Mouse (Mus musculus): ENCODE results near the gene Unc5a. TPM values are rescaled to one million over a fixed set of nuclear protein-coding genes. Genes with fewer than 3 reads are reported as not detected.
A peak's percentile ranks its signal among the peaks of the same experiment; 100 is the strongest.

Unc5a gene
- total RNA-seq, 2 experiments from 2014 or later = 1.0 to 1.6 TPM

DNA sequence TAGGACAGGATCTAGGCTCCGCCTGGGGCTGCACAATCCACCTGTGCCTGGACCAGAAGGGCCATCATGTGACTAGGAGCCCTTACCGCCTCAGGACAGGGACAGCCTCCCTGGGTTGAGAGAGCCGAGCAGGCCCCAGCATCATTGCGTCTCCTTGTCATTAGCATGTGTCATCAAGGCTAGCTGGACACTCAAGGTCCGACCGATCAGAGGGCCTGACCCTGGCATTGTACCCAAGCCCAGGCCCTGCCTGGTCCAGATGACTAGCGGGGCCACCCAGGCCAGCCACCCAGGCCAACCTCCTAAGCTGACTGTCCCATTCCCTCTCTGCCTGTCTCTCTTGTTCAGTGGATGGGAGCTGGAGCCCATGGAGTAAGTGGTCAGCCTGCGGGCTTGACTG is 48.4 kb downstream of the Unc5a start:
- intact Hi-C loops (cut with DNase I) = no loop called here

DNA sequence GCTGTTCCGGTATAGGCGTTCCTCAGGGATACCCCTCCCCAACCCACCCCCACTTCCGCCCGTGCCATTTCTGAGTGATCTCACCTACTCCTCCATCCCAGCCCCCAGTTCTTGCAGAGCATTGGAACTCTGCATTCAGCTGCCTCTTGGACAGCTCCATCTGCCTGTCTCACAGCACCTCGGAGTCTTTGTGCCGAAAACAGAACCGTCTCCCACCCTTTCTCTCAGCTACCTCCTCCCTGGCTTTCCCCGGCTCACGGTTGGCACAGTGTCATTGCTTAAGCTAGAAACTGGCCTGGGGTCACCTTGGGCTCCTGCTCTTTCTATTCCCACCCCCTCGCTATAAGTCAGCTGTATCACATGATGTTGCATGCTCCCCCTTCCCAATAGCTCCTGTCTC is 51.2 kb downstream of the Unc5a start:
- intact Hi-C loops (cut with DNase I) = no loop called here
- DNase-seq = no peak

More for the DNA sequence above, 48.4 kb downstream of the Unc5a start:
- no peak for DNase-seq

DNA sequence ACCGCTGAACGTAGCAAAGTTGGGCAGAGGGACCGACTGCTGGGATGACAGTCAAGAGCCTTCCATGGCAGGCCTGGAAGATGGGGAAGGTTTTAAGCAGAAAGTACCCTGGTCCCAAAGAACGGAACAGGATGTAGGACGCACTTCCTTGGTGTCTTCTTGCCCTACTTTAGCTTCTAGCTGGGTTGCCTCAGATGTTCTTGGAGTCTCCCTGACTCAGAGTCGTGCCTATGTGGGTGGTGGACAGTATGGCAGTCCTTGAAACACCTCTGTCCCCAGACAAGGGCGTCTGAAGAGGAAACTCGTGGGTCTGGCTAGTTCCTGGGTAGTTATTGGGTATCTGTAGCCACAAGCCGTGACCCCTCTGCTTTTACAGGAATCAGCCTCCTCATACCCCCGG is 52.9 kb downstream of the Unc5a start:
- intact Hi-C loops (cut with DNase I) = no loop called here

DNA sequence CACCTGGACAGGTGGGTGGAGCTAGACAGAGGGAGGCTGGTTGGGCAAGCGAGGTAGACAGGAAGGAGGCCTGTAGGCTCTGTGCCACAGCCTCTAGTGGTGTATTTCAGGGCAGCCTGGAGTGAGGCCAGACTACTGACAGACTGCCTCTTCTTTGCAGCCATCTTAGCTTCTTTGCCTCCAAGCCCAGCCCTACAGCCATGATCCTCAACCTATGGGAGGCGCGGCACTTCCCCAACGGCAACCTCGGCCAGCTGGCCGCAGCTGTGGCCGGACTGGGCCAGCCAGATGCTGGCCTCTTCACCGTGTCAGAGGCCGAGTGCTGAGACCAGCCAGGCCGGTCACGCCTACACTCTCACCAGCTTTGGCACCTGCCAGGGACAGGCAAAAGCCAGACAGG is 55.4 kb downstream of the Unc5a start:
- DNase-seq = peak; percentile 31 to 42
- intact Hi-C loops (cut with DNase I) = no loop called here

More for the DNA sequence above, 52.9 kb downstream of the Unc5a start:
- no peak for DNase-seq

DNA sequence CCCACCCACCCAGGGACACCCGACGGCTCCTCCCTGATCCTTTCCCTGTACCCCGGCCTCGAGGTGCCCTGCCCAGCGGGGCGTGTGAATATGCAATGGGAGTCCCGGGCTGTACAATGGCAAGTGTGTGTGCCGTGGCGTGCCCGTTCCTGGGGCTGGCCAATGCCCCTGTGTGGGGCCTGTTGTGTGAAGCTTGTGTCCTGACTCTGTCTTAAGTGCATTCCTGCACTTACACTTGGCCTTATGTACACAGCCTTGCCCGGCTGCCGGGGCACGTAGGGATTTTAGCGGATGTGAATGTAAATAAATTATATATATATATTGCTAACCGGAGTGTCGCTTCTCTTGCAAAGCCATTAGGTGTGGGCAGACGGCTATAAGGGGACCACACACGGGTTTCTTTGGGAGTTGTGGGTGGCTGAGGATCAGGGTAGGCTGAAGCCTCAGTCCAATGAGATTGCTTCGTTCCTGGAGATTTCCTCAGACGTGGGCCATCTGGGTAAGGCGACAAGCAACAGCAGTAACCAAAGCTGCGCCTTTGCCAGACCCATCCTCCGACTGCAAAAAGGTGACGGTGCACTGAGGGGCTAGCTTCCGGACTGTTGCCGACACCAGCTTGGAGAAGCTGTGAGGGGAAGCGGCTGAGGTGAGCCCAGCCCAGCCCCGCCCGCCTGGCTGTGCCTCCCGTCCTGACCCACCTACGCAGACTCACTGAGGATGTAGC is 56.6 kb downstream of the Unc5a start:
- no peak for DNase-seq
- intact Hi-C loops (cut with DNase I) = no loop called here

DNA sequence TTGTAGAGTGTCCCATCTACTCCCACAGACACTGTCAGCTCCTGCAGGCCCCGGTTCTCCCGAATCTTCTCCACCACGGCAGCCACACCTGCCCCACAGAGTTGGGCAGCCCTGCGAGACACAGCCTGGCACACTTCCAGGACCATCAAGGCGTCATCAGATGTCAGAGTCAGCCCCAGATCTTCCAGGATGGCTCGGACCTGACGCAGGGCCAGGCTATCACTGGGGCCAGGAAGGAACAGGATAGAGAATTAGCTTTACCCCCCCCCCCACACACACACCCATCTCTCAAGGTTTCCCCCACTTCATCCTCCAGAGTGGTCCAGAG is 57.2 kb downstream of the Unc5a start:
- no peak for DNase-seq
- intact Hi-C loops (cut with DNase I) = no loop called here

DNA sequence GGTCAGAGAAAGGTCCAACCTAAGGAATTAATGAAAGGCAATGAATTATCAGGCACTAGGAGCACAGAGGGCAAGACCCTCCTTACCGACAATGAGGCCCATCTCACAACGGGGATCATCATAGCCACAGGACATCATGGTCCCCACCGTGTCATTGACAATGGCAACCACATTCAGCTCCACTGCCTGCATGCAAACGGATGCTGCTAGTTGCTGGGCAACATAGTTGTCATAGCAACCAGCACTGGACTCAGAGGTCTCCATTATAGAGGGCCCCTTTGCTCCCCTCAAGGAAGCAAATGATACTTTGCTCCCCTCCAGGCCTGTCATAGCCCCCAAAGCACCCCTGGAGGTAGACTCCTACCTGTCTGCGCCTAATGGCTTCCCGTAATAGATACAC is 59.4 kb downstream of the Unc5a start:
- intact Hi-C loops (cut with DNase I) = no loop called here
- DNase-seq = no peak

DNA sequence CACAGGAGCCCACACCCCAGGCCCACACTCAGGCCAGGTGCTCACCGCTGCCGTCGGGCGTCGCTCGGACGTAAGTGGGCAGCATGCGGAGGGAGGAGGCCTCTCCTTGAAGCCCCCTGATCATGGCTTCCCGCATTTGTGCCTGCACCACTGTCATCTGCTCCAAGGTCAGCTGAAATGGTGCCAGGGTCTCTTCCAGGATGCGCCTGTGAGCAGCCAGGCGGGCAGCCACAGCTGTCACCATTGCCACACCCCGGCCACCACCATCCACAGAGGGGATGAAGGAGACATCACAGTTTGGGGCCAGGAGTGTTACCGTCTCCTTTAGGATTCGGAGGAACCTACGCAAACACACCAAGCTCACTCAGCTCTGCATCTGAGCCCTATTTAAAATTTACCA is 61.9 kb downstream of the Unc5a start:
- no peak for DNase-seq
- intact Hi-C loops (cut with DNase I) = no loop called here

DNA sequence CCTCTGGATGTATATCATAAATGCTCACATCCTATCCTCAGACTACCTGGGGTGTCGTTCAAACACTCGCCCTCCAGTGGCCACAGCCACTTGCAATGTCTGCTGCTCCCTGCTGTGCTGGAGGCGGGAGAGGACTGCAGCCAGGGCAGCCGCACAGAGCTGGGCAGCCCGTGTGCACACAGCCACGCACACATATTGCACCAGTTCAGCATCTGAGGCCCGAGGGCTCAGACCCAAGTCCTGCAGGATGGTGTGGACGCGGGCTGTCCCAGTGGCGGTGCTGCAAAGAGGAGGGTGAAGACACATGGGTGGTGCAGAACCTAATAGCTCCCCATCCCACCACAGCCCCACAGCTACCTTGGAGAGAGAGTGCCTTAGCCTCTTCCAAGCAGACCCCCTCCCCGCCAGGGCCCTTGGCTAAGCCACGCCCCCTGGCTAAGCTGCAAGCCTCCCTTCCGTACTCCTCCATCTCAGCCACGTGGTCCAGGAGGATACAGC is 62.8 kb downstream of the Unc5a start:
- DNase-seq = no peak
- intact Hi-C loops (cut with DNase I) = no loop called here

DNA sequence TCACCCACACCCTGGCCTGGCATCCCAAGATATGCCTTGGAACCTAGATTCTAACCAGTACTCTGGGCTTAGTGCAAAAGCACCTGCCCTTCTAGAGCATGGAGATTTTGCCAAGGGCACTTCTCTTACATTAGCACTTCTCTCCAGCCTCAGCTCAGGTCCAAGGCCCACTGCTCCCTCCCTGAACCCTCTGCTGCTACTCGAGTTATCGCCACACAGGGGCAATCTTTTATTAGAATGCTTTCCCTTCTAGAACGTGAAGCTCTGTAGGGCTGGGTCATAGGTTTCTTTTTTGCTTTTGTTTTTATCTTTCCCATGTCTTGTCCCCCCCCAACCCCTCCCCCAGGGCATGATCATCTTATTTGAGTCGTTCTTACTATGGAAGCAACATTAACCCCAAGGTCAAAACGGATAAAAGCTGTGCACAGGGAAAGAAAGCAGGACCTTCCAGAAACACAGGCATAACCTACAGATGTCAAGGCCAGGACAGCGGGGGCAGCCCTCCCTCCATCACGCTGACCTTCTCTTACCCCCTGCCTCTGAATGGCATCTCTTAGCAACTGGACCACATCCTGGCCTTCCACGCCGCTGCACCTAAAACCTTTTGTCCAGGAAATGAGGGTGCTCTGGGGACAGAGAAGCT is 64.6 kb downstream of the Unc5a start:
- intact Hi-C loops (cut with DNase I) = no loop called here
- DNase-seq = no peak

DNA sequence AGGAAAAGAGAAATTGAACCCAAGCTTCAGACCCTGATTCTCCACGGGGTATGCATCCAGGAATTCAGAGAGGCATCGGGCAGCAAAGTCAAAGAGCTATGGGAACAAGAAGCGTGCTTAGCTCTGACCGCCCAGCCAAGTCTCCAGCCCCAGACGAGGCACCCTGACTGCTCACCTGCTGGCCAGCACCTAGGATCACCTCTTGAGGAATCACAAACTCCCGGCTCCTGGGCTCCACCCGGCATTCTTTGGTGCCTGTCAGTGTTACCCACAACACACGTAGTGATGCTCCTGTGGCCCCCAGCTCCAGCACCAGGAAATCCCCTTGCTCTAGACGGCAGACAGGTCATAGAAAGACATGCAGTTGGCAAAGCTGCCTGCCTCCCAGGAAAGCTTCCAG is 65.2 kb downstream of the Unc5a start:
- DNase-seq = no peak
- intact Hi-C loops (cut with DNase I) = no loop called here

DNA sequence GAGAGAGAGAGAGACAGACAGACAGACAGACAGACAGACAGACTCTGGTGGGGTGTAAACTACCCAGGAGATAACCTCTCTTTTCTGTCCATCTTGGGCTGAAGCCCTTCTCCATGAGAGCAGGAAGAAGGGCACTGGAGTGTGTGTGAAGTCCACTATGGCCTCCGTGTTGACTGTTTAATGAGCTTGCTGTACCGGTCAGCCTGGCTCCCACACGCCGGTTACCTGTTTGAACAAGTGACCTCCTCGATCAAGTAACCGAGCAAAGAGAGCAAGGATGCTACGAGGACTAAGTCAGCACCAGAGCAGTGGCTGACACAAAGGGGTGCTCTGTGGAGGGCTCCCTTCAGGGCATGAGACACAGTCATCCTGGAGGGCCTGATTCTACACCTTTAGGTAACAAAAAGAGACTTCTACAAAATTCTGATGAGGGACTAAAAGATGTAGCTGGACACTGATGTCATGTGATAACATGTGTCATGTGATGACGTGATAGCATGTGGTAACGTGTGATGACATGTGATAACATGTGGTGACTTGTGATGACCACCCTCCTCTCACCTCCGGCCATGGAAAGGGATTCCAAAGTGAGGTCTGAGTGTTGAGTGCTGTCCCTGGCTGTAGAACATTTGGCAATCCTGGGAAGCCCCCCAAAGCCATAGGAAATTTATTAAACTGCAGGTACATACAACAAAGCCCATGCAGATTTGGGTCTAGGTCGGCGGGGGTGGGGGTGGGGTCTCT is 68.1 kb downstream of the Unc5a start:
- intact Hi-C loops (cut with DNase I) = no loop called here

DNA sequence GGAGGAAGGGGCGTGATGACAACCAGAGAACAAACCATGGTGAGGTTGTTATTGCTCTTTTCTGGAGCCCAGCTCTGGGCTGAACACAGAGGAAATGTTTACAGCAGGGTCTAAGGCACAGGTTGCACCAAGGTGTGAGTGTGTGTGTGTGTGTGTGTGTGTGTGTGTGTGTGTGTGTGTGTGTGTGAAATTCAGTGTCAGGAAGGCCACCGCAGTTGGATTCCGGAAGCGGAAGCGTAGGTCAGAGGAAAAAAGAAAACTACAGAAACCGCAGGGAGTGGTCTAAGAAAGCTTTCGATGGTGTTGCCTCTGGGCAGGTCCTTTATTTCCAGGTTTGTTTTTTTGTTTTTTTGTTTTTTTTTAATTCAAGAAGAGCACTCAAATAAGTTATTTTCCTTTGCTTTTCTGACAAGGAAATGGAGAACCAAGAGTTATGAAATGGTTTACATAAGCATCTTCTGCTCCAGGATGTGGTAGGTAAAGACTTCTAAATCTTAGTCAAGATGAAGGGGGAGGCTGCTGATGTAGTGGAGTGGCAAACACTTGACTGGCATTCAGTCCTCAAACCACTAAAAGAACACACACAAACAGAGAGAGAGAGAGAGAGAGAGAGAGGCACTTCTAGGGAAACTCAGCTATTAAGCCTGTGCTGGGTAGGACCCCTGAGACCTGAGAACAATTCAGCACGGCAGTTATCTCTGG is 68.8 kb downstream of the Unc5a start:
- no peak for DNase-seq
- intact Hi-C loops (cut with DNase I) = no loop called here

More for the DNA sequence above, 68.1 kb downstream of the Unc5a start:
- no peak for DNase-seq

DNA sequence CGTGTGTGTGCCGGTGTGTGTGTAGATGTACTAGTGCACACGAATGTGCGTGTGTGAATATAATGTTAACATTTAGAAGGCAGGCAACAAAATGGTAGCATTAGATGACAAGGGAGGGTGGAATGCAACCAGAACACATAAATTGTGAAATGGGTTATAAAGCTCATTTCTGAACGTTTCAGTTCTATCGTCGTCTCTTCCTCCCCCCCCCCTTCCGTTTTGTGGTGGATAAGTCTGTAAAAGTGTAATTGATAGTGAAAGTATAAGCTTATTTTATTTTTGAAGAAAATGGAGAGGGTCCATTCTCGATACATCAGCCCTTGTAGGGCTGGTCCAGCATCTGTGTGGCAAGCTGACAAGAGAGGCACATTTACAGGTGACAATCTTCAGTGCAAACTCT is 69.5 kb downstream of the Unc5a start:
- no peak for DNase-seq
- intact Hi-C loops (cut with DNase I) = no loop called here

DNA sequence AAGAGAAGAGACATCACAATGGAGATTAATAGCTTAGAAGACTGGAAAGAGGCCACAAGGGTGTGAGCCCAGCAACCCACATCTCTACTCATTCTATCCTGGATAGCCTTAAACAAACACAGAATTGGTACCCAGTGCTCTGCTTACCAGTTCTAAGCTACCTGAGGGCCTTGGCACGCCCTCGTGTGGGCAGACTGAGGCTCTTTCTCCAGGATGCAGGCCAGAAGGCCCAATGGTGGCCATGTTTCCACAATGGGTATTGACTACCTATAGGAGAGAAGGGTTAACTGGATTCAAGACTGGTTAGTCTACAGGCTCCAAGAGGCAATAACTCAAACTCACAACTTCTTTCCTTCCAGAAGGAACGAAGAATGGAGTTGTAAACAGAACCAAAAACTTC is 70.0 kb downstream of the Unc5a start:
- intact Hi-C loops (cut with DNase I) = no loop called here
- DNase-seq = no peak

DNA sequence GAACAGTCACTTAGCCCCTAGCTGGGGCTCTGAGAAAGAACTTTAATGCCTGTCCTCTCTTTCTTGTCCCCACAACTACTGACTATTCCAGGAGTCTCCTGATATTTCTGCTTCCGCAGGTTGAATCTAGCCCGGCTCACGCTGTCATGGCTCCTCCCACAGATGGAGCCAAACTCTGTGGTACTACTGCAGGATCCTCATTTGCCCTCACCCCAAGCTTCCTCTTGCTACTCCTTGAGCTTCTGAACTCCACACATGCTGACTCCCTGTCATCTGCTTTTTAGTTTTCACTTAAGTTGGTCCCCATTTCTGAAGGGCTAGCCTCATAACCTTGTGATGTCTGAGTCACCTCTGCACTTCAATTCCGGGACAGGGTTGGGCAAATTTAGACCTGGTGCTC is 70.8 kb downstream of the Unc5a start:
- intact Hi-C loops (cut with DNase I) = no loop called here
- DNase-seq = no peak

DNA sequence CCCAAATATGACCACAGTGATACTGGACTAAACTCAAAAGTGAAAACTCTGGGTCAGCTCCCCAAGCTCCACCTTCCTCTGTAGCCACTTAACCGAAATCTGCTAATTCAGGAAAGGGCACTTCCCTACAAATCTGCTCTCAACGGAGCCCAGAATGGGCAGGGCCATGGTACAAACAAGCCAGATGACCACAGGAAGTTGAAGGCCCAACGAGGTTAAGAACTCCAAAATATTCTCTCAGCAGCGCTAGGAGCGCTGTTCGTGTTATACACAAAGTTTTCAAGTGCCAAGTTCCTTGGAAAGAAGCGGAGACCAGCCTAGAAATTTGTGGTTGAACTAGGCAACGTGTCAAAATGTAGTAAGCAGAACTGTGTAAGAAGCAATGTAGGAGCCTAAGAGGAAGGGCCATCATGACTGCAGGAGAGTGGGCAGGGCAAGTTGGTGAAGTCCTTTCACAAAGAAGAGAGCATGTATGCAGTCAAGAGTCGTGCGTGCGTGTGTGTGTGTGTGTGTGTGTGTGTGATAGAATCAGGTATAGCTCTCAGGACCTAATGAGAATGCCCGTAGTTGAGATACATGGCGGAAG is 72.1 kb downstream of the Unc5a start, which contains the start of gene Hk3:
TSS of gene Hk3 (minus strand) at position 192 of the 586 bp plus-strand sequence.
- intact Hi-C loops (cut with DNase I) = no loop called here
- DNase-seq = peak in 1 of 2 experiments; percentile 10

DNA sequence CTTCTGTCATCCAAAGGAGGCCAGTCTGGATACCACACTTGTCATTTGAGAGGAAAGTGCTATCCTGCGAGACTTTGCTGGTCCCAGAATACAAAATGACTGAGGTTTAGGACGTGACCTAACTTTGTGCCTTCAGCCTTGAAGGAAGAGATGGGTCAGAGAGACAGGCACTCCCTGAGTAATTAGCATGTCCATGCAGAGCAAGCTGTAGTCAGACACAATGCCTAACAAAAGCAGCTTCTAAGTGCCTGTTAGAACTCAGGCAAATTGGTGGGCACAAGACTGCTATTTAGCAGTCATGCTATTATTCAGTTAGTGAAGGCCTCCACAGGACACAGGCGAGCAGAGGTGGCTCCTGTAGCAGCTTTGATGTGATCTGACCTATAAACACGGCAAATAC is 73.0 kb downstream of the Unc5a start:
- DNase-seq = no peak
- intact Hi-C loops (cut with DNase I) = no loop called here

DNA sequence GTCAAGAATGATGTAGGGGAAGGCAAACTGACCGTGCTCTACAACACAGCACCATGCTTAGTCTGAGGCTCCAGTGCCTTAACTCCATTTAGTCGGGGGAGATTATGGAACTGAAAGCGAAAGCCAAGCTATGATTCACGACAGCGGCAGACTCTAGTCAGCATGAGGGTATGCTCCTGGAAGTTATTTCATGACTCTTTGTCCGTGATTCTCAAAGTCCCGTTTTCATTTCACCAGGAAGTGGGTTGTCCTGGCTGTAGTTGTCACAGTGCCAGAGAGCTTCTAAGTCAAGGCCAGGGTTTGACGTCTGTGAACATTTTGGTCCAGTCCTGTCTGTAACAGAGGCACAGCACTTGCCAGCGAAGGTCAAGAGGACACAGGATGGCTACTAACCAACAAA is 73.5 kb downstream of the Unc5a start:
- peak; percentile 18 to 21 for DNase-seq
- intact Hi-C loops (cut with DNase I) = no loop called here

DNA sequence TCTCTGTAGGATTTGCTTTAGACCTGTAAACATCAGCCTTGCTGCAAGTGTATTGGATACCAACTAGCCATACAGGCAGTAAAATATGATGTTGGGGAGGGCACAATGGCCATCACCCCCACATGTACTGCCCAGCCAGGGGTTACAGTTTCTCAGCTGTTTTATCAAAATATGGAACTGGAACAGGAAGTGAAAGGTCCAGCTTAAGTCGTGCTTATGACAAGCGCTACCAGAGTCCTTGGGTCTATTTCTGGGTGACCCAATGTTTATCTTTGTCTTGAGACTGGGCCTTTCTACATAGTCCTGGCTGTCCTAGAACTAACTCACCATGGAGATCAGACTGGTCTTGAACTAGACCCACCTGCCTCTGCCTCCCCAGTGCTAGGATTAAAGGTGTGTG is 75.0 kb downstream of the Unc5a start:
- no peak for DNase-seq
- intact Hi-C loops (cut with DNase I) = no loop called here

DNA sequence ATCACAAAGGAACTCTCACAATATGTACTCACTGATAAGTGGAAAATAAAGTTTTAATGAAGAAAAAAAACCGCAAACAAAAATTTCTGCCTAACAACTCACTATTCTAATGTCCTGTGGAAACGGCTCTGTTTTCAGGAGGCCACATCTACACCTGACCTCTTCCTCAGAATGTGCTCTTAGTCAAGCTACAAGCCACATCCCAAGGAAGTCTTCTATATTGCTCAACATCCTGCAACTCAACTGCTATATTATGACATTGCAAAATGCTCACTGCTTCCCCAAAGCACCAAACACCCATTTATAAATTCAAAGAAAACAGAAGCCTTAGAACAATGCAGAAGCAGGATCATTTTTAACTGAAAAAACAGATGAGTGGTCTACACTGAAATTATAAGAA is 90.8 kb downstream of the Unc5a start:
- intact Hi-C loops (cut with DNase I) = no loop called here

More for the DNA sequence above, 90.8 kb downstream of the Unc5a start:
- DNase-seq = no peak

Data from heart, postnatal 10 days (tissue).